Mouse (Mus musculus): ENCODE measurements at regions not wholly inside any gene's neighbourhood (a gene's known extent, or its start where the extent isn't known, plus 50 kb on each side); places are given as distances from the start of the nearest gene placed in this dataset.

DNA sequence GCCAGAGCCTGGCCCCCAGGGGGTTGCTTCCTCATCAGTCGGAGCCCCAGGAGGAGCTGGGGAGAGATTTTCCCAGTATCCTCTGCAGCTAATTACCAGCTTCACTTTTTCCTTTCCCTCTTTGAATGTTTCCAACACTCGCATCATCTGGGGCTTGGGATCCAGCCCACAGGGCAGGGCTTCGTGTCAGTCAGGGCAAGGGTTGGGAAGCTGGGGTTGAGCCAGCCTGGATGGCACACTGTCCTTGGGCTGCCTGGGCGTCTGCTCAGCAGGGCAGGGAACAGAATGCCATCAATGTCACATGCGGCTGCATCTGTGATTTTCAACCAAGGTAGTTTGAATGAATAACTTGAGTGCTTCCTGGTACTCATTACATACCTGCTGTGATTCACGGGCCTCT is 52.4 kb upstream of the Tle3 start:
- no peak for TF ChIP-seq POLR2A (IDR thresholded peaks at IDR 0.05; ENCODE audit: extremely low read depth, insufficient read depth, low read length)
- no peak for TF ChIP-seq CTCF (IDR thresholded peaks at IDR 0.05; ENCODE audit: extremely low read depth, insufficient read depth, low read length)
